Mouse (Mus musculus): ENCODE measurements around the gene Chchd4.

Gene Chchd4

GRCm38 (mm10) chr6:91472868-91473804 is at the start of gene Chchd4, which contains the start of gene Tmem43:
Gene Chchd4 (minus strand): TSS chr6:91473546.
Gene Tmem43 (plus strand): TSS chr6:91473703.
- peak; percentile 98 for DNase-seq

DNA sequence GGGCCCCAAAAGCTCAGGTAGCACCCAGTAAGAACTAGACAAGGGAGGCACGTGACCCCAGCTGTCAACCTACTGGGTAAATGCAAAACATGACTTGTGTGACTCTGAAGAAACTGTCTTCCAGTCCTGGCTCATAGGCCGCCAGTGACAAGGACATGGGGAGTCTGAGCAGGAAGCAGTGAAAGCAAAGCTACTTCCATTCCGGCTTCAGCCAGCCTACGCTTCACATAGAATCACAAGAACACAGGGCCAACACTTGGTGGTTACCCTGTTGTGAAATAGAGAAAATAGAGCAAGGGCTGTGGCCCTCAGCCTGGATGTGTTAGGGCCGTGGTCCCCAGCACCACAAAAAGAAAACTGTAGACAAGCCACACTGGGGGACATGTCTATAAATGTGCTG is 49.5 kb upstream of the Chchd4 start:
- no peak for DNase-seq

DNA sequence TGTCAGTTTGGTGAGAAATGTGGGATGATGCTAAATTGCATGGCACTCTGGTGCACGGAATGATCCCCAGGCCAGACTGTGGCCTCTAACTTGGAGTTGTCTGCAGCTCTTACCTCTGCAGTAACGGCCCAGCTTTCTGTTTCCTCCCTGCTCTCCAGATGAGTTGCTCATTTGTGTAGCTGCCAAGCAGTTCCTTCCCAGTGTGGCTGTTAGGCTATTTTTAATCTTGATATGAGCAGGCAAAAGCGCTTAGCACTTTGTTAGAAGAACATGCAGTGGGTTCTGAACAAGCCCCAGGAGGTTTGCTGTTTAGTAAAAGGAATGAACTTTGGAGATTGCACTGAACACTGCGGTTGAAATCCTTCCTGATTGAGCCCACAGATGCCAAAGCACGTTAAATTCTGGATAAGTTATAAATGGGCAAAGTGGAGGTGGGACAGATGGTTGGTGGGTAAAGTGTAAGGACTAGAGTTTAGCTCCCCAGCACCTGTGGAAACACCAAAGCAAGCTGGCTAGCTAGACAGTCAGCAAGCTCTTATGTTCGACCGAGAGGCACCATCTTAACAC is 45.2 kb upstream of the Chchd4 start:
- no peak for DNase-seq

DNA sequence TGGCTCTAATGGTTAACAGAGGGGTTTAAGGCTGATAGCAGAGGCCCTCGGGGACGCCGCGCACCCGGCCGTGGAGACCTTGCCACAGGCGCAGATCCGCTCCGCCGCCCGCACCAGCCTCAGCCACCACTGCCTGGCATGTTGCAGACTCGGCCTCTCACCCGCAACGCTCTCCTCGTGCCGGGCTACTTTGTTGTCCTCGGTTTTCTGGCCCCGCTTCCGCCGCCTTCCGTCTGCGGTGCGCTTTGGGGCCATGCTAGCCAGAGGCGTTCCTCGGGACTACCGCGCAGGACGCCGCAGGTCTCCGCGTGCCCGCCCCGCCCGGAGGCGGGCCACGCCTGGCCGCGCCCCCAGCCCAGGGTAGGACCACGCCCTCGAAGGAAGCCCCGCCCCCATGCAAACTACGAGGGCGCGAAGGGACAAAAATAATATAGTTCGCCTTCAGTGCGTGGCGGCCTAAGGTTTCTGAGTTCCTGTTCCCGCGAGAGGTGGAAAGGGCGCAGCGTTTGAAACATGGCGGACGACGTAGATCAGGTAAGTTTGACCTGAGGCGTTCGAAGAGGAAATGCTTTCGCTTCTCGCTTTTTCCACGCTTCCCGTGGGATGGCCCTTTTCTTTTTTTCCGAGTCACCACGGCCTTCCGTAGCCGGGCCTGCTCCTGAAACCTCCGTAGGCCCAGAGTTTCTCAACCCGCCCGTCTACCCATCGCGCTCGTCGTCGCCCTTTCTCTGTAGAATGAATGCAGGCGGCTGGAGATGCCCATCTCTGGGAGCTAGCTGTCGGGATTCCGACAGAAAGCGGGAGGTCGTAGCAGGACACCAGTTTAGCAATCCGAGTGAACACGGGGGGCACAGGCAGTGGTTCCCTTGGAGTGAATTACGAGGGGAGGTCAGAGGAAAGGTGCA is 42.5 kb upstream of the Chchd4 start, which contains the start of the genes Xpc and Lsm3:
Gene Xpc (minus strand): TSS at position 344 of the 905 bp plus-strand sequence.
Gene Lsm3 (plus strand): TSS at position 384 of the 905 bp plus-strand sequence.
- peak; percentile 98 for DNase-seq

GRCm38 (mm10) chr6:91514737-91515362 is 41.5 kb upstream of the Chchd4 start:
- peak; percentile 30 for DNase-seq

DNA sequence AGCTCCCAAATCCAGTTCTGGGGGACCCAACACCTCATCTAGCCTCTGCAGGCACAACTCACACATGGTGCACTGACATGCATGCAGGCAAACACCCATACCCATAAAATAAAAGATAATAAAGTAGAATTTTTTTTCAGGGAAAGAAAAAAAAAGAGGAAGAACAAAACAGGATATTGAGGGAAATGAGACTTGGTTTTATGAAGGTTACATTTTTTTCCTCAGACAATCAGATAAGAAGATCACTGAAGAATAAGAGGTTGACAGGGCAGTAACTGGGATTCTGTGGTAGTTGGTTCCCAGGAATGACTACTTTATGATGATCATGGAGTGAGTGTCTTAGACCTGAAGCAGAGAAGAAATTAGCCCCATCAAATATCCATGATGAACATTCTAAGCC is 40.8 kb upstream of the Chchd4 start:
- no peak for DNase-seq

- no peak for DNase-seq
These were observed 36.9 kb upstream of the Chchd4 start for GRCm38 (mm10) chr6:91510211-91510610.

GRCm38 (mm10) chr6:91509326-91509725 is 36.0 kb upstream of the Chchd4 start:
- DNase-seq, result peak; percentile 68

DNA sequence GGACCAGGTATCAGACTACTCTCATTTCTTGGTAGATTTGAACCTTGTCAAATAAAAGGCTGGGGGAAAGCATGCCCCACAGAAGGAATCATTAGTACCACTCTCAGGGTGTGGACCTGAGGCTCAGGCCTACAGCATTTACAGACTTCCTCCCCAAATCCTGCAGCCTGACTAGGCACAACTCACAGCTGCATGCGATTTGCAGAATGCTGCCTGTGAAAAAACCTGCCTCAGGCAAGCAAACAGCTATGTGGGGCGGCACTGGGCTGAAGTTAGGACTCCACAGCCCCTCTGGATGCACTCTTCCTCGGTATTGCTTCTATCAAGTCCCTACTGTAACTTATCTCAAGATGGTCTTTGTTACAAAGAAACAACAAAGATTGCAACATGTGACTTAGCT is 34.7 kb upstream of the Chchd4 start:
- DNase-seq, result no peak

DNA sequence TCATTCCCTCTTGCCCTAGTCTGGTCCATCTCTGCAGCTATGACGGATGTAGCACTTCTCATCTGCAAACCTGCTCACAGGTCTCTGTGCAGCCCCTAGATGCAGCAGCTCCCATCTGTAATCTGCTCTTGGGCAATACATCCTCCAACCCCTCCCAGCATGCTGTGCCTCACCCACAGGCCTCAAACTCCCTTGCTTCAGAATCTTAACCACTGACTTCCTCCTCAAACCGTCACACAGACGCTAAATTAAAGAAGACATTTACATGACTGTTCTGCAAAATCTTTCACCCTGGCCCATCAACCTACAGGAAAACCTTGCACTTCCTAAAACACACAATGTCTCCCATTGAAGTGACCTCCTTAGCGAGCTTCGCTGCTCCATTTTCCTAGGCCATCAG is 32.7 kb upstream of the Chchd4 start:
- no peak for DNase-seq

GRCm38 (mm10) chr6:91503302-91503701 is 30.0 kb upstream of the Chchd4 start:
- no peak for DNase-seq

DNA sequence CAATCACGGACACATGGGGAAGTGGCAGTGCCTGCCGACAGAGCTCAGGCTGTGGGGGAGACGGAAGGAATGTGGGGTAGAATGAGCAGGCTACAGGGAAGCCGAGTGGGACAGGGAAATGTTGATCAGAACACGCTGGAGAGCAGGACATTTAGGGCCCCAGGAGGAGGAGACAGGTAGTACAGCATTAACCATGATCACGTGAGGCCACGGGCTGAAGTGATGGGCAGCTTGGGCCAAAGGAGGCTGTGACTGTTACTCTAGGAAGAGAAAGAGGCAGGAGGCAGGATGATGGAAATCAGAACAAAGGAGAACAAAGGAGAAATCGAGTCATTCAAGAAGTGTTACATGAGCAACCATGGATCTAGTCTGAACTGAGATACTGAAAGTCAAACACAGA is 21.2 kb upstream of the Chchd4 start:
- DNase-seq, result no peak

GRCm38 (mm10) chr6:91493053-91493452 is 19.7 kb upstream of the Chchd4 start:
- DNase-seq, result no peak

DNA sequence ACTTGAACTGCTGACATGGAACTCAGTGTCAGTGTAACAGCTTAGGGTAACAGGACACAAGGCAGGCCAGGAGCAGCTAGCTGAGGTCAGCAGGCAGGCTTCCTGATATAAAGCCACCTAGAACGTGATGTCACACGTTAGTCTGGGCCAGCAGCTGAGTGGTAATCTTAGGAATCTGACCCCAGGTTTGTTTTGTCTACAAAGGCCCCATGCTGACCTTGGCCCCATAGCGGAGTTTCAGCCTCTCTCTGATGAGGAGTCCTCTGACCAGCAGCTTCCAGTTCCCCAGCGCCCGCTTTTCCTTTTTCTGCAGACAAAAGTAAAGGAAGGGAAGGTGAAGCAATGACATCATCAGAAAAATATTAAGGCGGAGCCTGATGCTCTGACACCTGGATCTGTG is 17.7 kb upstream of the Chchd4 start:
- no peak for DNase-seq

DNA sequence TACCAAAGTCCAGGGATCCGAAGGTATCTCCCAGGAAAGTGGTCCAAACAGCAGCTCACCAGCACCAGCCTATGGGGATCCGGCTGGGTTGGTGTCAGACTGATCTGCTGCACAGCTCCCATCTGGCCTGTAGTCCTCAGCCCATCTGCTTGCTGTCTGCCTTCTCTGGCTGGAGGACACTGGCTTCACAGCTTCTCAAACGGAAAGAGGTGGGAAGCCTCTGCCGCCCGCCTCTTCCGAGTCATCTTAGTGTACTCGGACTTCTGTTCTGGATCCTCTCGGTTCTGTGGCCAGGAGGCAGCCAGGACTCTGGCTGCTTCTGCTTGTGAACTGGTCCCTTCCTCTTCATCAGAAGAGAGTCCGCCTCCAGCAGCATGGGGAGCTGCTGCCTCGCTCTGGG is 16.5 kb upstream of the Chchd4 start:
- no peak for DNase-seq

DNA sequence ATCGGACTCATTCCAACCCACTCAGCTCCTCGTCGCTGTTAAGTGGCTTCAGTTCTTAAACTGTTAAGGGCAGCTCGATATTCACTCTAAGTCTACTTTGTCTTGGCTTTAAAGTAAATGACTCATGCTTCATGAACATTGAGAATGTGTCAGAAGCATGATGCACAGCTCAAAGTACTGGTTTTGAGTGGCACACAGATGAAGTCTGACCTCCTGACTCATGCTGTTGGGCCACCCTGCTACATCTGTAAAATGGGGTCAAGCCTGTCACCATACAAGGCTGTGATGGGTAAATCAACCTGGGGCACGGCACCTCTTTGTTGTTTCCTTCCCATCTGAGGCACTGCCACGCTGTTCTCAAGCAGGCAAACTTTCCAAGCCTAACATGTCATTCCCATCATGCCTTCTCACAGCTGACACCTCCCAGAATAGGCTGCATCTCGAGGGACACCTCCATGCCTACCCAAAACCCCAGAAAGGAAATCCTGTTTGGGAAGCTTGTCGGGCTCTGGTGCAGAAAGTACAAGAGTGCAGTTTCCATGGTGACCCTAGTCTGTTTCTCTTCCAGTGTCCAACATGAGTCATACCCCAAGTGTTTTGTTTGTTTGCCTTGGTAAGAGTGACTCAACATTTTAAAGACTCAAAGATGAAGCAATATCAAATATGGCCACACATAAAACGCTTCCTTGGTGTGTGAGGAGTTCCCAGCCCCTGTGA is 15.3 kb upstream of the Chchd4 start:
- peak; percentile 23 for DNase-seq

DNA sequence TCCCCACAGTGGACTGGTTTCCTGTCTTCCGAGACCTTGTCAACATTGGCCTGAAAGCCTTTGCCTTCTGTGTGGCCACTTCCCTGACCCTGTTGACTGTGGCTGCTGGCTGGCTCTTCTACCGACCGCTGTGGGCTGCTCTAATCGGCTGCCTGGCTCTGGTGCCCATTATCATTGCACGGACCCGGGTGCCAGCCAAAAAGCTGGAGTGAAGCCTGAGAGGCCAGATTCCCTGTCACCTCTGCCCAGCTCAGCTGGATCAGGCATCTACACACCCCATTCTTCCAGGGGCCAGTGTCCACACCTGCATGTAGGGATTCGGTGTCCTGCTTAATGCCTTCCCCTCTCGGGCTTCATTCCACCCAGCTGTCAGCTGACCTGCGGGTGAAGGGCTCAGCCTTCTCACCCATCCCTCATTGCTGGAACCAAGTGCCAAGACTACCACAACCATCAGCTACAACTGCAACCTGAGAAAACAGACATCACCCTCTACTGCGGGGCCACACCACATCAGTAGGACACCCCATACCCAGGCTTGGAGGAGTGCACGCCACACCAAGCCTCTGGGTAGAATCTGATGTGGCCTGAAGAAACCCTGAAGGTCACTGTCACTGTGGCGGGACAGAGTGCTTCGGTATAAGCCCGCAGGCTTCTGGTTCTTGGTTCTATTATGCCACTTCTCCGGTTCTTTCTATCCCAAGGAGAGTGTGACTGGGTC is 13.5 kb upstream of the Chchd4 start:
- no peak for DNase-seq

DNA sequence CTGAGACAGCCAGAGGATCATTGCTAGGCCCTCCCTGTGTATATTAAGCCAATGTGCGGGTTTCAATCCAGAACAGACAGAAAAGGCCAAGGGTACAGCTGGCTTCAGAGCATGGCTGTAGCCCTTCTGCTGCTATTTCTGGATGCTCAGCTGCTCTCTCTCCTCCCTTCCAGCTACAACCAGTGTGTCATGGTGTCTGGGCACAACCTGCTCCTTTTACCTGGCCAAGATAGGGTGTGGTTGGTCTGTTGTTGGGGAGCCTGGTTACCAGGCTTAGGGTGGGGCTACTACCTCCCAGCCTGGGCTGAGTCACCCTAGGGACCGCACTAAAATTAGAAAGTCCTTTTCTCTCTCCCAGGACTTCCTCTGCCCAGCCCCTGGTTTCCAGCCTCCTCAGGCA is 10.0 kb upstream of the Chchd4 start:
- DNase-seq, result no peak

- DNase-seq, result no peak
These were observed 3.2 kb upstream of the Chchd4 start for GRCm38 (mm10) chr6:91476541-91476940.

DNA sequence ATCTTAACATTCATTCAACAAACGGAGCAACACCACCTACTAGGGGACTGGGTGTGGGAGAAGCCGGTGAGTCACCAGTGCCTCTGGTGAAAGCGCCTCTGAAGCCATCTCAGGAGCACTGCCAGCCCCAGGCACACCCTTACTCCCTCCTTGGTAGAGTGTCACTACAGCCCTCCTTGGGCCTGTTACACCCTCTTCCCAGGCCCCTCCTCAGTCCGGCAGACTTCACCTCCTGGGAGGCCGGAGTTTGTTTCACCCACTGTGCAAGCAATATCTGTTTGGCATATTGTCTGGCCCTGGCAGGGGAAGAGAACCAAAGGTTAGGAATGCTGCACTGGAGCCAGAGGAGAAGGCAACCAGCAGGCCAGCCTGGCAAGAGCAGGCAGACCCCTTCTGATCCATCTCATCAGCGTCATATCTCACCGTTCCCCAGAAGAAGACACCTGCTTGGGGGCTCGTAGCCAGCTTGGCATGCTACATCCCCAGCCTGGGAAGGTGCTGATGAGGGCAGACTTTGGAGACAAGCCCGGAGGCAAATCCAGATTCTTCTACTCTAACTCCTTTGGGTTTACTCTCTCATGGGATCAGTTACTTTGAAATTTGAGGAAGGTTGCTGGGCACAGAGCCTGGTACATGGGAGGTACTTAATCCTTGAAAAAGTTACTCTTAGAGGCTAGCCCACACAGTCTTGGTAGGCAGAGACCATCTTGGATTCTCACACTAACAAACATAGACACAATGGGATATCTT is 1.3 kb upstream of the Chchd4 start:
- no peak for DNase-seq

Measured in embryo, embryonic 11 days (tissue).